Mouse (Mus musculus): Measurements from ENCODE around the gene Mpnd. TPM values are rescaled to one million over a fixed set of nuclear protein-coding genes. Genes with fewer than 3 reads are reported as not detected.

The Mpnd gene
- polyA plus RNA-seq, 1 experiment, result 51.1 TPM

DNA sequence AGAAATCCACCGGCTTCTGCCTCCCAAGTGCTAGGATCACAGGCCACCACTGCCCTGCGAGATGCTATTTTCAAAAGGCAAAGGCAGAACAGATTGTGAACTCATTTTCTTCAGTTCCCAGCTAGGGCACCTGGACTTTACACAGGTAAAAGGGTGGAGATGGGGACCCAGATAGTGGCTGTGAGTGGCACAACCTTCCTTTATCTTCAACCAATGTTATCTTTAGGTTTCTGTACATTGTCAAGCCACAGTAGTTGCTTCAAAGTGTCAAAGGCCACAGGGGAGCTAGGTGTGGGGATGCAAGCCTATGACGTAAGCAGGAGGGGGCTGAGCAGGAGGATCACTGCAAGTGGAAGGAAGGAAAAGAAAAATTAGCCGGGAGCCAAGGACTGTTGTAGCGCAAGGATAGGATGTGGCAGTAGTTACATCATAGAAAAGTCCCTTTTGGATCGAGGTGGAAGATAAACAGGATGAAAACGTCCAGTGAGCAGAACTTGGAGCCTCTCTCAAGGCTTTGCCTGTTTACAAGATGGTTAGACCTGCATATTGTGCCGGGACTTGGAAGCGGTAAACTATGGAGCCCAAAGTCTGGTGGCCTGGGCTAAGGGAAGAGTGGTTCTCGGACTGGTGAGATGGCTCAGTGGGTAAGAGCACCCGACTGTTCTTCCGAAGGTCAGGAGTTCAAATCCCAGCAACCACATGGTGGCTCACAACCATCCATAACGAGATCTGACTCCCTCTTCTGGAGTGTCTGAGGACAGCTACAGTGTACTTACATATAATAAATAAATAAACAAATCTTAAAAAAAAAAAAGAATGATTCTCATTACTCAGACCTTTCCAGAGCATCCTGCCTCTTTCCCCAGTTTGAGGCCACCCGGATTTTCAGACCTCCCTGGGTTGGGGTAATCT is 2.2 kb downstream of the Mpnd start:
- Histone ChIP-seq H3K4me1 (ENCODE audit: control insufficient read depth, insufficient read depth, low read length) (no peaks in the 10 kb centered on the region), H3K27ac (ENCODE audit: insufficient read depth, low read length) (peak overlapping the region; percentile 8; the same call in 1 of the 2 replicates), H3K4me3 (ENCODE audit: insufficient read depth, low read length) (no peak overlapping the region)
- TF ChIP-seq CTCF (IDR thresholded peaks at IDR 0.05; ENCODE audit: borderline replicate concordance, insufficient read depth, low read length) (no peak), POLR2A (IDR thresholded peaks at IDR 0.05; ENCODE audit: low read depth, low read length) (no peak; the same call in 1 of the 2 replicates)

DNA sequence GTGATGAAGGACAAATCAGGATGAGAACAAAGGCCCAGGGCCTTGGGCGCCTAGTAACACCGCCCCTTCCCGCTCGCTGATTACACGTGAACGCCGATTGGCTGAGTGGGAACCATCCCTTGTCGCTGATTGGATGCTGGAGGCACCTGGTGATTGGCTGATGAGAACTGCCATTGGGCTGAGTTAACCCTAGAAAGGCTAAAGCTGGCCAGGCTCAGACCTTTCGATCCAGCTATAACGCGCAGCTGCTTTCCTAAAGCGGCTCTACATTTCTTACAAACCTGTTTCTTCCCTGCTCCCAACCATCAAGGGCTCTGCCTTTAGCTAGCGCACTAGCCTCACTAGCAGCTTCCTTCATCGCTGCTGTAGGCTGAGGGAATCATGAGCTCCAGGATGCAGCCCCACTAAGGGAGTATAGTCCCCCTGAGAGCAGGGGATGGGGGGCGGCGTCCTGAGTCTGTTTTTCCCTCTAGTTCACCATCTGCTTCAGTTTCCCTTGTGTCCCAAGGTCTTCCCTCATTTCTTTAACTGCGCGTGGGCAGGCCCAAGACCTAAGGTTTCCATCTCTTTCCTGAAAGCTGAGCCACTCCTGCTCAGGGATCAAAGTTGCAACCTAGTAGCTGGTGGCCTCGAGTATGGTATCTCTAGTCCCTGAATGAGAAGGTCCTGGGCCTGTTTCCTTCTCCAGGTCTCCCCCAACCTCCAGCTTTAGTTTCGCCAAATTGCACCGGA is 3.0 kb downstream of the Mpnd start:
- Histone ChIP-seq H3K4me1 (ENCODE audit: control insufficient read depth, insufficient read depth, low read length) (no peaks in the 10 kb centered on the region), H3K4me3 (ENCODE audit: insufficient read depth, low read length) (peak overlapping the region; percentile 51), H3K27ac (ENCODE audit: insufficient read depth, low read length) (peak overlapping the region; percentile 78)
- peak; percentile 72; the same call in 1 of the 2 replicates for TF ChIP-seq POLR2A (IDR thresholded peaks at IDR 0.05; ENCODE audit: low read depth, low read length)
- TF ChIP-seq CTCF (IDR thresholded peaks at IDR 0.05; ENCODE audit: borderline replicate concordance, insufficient read depth, low read length), result no peak

DNA sequence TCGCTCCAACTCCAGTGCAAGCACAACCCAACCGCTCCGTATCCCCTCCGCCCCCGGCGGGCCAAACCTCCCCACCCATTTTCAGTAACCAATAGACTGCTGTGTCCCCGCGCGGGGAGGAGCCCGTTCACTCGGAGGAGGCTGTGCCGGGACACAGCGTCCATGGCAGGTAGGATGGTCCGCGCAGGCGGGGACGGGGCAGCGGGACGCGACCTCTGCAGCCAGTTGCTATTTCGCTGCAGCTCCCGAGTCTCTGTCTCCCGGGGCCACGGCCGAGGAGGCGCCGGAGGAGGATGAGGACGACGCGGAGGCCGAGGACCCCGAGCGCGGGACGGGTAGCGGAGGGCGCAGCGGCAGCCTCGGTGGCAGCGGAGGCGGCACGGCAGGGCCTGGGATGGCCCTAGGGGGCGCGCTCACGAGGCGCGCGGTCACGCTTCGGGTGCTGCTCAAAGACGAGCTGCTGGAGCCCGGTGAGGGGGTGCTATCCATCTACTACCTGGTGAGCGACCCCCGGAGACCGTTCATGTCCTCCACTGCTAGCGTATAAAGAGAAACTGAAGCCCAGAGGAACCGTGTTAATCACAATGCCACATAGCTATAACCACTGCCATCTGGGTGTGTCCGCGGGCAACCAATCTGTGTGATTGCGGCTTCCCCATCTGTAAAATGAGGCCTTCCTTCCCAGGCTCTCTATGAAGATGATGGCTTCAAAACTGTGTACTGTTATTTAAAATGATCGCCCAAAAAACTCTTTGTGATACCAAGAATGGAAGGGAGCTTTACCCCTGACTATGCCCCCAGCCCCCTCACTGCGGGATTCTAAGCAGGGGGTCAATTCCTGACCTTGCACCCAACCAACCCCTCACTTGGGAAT is 3.8 kb downstream of the Mpnd start:
- H3K4me3 ChIP-seq (ENCODE audit: insufficient read depth, low read length), result peak overlapping the region; percentile 65
- peak overlapping the region; percentile 78 for H3K27ac ChIP-seq (ENCODE audit: insufficient read depth, low read length)
- TF ChIP-seq CTCF (IDR thresholded peaks at IDR 0.05; ENCODE audit: borderline replicate concordance, insufficient read depth, low read length) (peak; percentile 30; the same call in 1 of the 2 replicates), POLR2A (IDR thresholded peaks at IDR 0.05; ENCODE audit: low read depth, low read length) (peak; percentile 96)
- no peaks in the 10 kb centered on the region for H3K4me1 ChIP-seq (ENCODE audit: control insufficient read depth, insufficient read depth, low read length)

GRCm38 (mm10) chr17:56009962-56010240 is 4.4 kb downstream of the Mpnd start:
- TF ChIP-seq POLR2A (IDR thresholded peaks at IDR 0.05; ENCODE audit: low read depth, low read length) (no peak), CTCF (IDR thresholded peaks at IDR 0.05; ENCODE audit: borderline replicate concordance, insufficient read depth, low read length) (no peak)
- Histone ChIP-seq H3K4me3 (ENCODE audit: insufficient read depth, low read length) (peak overlapping the region; percentile 65), H3K27ac (ENCODE audit: insufficient read depth, low read length) (peak overlapping the region; percentile 45), H3K4me1 (ENCODE audit: control insufficient read depth, insufficient read depth, low read length) (no peaks in the 10 kb centered on the region)

DNA sequence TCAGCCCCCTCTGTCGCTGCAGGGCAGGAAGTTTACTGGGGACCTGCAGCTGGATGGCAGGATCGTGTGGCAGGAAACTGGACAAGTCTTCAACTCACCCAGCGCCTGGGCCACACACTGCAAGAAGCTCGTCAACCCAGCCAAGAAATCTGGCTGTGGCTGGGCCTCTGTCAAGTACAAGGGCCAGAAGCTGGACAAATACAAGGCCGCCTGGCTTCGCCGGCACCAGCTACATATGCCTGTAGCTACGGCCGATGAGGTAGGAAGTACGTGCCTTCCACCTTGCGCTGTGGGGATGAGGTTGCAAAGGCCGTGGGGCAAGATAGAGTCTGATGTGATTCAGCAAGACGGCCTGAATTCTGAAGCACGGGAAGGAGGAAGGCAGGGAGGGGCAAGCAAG is 4.7 kb downstream of the Mpnd start:
- TF ChIP-seq POLR2A (IDR thresholded peaks at IDR 0.05; ENCODE audit: low read depth, low read length), result no peak
- TF ChIP-seq CTCF (IDR thresholded peaks at IDR 0.05; ENCODE audit: borderline replicate concordance, insufficient read depth, low read length), result no peak
- H3K27ac ChIP-seq (ENCODE audit: insufficient read depth, low read length), result 0 out of 2 replicates have a peak overlapping the region, but pooled peaks have one; percentile 45

GRCm38 (mm10) chr17:56010681-56011080 is 5.2 kb downstream of the Mpnd start:
- TF ChIP-seq POLR2A (IDR thresholded peaks at IDR 0.05; ENCODE audit: low read depth, low read length) (no peak), CTCF (IDR thresholded peaks at IDR 0.05; ENCODE audit: borderline replicate concordance, insufficient read depth, low read length) (peak; percentile 92)
- H3K4me3 ChIP-seq (ENCODE audit: insufficient read depth, low read length), result peak overlapping the region; percentile 65
- no peak overlapping the region for H3K27ac ChIP-seq (ENCODE audit: insufficient read depth, low read length)
- no peaks in the 10 kb centered on the region for H3K4me1 ChIP-seq (ENCODE audit: control insufficient read depth, insufficient read depth, low read length)

More for the DNA sequence above, 4.7 kb downstream of the Mpnd start:
- peak overlapping the region; percentile 65 for H3K4me3 ChIP-seq (ENCODE audit: insufficient read depth, low read length)
- H3K4me1 ChIP-seq (ENCODE audit: control insufficient read depth, insufficient read depth, low read length), result no peaks in the 10 kb centered on the region

DNA sequence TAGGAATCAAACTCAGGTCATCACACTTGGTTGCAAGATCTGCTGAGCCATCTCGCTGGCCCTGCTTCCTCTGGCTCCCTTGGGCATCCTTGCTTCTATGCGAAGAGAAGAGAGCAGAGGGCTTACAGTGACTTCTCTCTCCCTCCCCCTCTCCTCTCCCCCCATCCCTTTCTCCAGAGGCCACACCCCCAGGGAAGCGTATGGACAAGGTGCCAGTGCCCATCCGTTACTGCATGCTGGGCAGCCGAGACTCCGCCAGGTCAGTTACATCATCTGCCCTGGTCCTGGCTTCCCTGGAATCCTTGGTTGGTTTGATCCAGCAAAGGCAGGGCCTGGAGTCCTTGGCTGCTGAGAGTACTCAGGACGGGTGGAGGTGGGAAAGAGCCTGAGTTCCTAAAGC is 5.9 kb downstream of the Mpnd start:
- Histone ChIP-seq H3K27ac (ENCODE audit: insufficient read depth, low read length) (no peak overlapping the region), H3K4me3 (ENCODE audit: insufficient read depth, low read length) (no peak overlapping the region), H3K4me1 (ENCODE audit: control insufficient read depth, insufficient read depth, low read length) (no peaks in the 10 kb centered on the region)
- TF ChIP-seq POLR2A (IDR thresholded peaks at IDR 0.05; ENCODE audit: low read depth, low read length) (no peak), CTCF (IDR thresholded peaks at IDR 0.05; ENCODE audit: borderline replicate concordance, insufficient read depth, low read length) (no peak)

DNA sequence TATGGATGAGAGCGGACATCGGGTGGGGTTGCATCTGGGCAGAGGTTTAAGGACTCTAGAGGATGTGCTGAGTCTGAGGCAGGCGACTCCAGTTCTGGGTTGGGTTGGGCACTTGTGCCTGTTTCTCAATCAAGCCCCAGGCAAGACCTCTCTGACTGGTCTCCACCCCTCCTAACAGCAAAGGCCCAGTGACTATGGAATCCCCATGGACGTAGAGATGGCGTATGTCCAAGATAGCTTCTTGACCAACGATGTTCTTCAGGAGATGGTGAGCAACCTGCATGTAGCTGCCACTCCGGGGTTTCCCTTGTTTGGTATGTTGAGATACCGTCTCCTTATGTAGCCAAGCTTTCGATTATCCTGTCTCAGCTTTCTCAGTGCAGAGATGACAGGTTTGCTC is 9.8 kb downstream of the Mpnd start:
- H3K27ac ChIP-seq (ENCODE audit: insufficient read depth, low read length), result no peak overlapping the region
- no peak for TF ChIP-seq POLR2A (IDR thresholded peaks at IDR 0.05; ENCODE audit: low read depth, low read length)
- H3K4me1 ChIP-seq (ENCODE audit: control insufficient read depth, insufficient read depth, low read length), result no peaks in the 10 kb centered on the region
- no peak overlapping the region for H3K4me3 ChIP-seq (ENCODE audit: insufficient read depth, low read length)

DNA sequence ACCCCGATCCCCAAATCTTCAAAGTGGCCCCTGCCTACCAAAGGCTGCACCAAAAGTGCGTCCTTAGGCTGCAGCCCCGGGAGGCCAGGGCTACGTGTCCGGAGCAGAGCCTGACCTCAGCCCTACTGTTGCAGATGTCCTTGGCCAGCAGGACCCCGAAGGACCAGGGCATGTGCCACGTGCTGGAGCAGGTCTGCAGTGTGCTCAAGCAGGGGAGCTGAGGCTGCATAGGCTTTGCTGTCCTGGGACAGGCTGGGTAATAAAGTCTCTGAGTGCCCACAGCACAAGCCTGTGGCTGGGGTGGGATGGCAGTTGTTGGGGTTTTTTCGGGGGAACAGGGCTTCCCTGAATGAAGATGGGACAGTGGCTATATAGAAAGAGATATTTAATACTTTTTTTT is 10.9 kb downstream of the Mpnd start:
- H3K4me1 ChIP-seq (ENCODE audit: control insufficient read depth, insufficient read depth, low read length), result no peaks in the 10 kb centered on the region
- TF ChIP-seq POLR2A (IDR thresholded peaks at IDR 0.05; ENCODE audit: low read depth, low read length) (no peak), CTCF (IDR thresholded peaks at IDR 0.05; ENCODE audit: borderline replicate concordance, insufficient read depth, low read length) (no peak)
- H3K4me3 ChIP-seq (ENCODE audit: insufficient read depth, low read length), result no peak overlapping the region
- no peak overlapping the region for H3K27ac ChIP-seq (ENCODE audit: insufficient read depth, low read length)
